Mouse (Mus musculus): ENCODE measurements around the gene Agtrap. TPM values are rescaled to one million over a fixed set of nuclear protein-coding genes. Genes with fewer than 3 reads are reported as not detected.

The Agtrap gene
- polyA plus RNA-seq, 1 experiment from 2014 or later: 2.6 TPM

DNA sequence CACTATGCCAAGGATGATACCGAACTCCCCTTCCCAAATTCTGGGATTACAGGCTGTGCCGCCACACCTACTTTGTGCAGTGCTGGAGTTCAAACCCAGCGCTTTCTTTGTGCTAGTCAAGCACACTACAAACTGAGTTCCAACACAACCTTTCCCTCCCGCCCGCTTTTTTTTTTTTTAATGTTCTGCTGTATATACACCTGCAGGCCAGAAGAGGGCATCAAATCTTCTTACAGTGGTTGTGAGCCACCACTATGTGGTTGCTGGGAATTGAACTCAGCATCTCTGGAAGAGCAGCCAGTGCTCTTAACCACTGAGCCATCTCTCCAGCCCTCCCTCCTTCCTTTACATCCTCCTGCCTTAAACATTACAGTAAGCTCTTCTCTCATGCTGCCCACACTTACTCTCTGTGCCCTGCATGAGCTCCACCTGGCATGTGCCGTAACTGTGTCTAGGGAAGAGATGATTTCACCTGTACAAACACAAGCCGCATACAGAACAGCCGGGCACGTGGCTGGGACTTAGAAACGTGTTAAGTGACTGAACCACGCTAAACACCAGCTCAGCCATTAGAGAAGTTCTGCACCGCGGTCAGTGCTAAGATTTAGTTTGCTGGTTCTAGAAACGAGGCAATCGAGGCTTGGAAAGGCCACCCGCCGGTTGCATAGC is 13.2 kb downstream of the Agtrap start:
- H3K9ac ChIP-seq (replicated peaks; ENCODE audit: low read depth, low read length): no peak overlapping the region
- WGBS: 50% methylated on average over 17 of the region's 17 CpGs

DNA sequence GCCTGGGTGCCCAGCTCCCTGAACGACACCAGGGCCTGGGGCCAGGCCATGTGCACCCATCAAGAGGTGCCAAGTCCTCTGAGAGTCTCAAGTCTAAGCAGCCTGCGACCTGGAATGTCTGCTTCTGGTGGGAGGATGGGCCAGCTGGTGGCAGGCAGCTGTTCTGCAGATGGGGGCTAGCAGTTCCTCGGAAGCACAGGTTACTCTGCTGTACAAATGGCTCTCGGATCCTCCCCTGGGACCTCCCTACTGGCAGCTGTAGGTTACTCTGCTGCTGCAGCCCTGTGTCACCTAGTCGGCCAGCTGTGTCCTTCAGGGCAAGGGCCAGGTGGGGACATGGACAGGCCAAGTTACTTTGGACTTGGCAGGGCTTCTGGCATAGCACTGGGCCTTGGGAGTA is 16.3 kb downstream of the Agtrap start:
- H3K4me1 ChIP-seq (ENCODE audit: control insufficient read depth, insufficient read depth, low read length): no peaks in the 10 kb centered on the region
- no peaks in the 10 kb centered on the region for H3K9me3 ChIP-seq (ENCODE audit: control insufficient read depth, low read length)
- H3K4me3 ChIP-seq (ENCODE audit: low read depth, low read length): no peak overlapping the region
- no peak; the same call in 1 of the 2 replicates for ATAC-seq (ENCODE audit: low read depth)
- 69% methylated on average over 5 of the region's 5 CpGs for WGBS
- H3K27ac ChIP-seq (ENCODE audit: low read depth, low read length): no peak overlapping the region
- no peaks in the 10 kb centered on the region for H3K36me3 ChIP-seq (ENCODE audit: control insufficient read depth, insufficient read depth, low read length)
- H3K27me3 ChIP-seq (ENCODE audit: control insufficient read depth, insufficient read depth, low read length): no peaks in the 10 kb centered on the region
- no peak overlapping the region for H3K4me2 ChIP-seq (ENCODE audit: low read depth, low read length)
- no peak overlapping the region for H3K9ac ChIP-seq (replicated peaks; ENCODE audit: low read depth, low read length)

More for the DNA sequence above, 13.2 kb downstream of the Agtrap start:
- no peak; the same call in 1 of the 2 replicates for ATAC-seq (ENCODE audit: low read depth)
- no peaks in the 10 kb centered on the region for H3K27me3 ChIP-seq (ENCODE audit: control insufficient read depth, insufficient read depth, low read length)
- H3K36me3 ChIP-seq (ENCODE audit: control insufficient read depth, insufficient read depth, low read length): no peaks in the 10 kb centered on the region
- peak overlapping the region; percentile 17 for H3K4me3 ChIP-seq (ENCODE audit: low read depth, low read length)
- H3K27ac ChIP-seq (ENCODE audit: low read depth, low read length): no peak overlapping the region
- H3K4me1 ChIP-seq (ENCODE audit: control insufficient read depth, insufficient read depth, low read length): no peaks in the 10 kb centered on the region
- H3K4me2 ChIP-seq (ENCODE audit: low read depth, low read length): peak overlapping the region; percentile 42
- no peaks in the 10 kb centered on the region for H3K9me3 ChIP-seq (ENCODE audit: control insufficient read depth, low read length)

DNA sequence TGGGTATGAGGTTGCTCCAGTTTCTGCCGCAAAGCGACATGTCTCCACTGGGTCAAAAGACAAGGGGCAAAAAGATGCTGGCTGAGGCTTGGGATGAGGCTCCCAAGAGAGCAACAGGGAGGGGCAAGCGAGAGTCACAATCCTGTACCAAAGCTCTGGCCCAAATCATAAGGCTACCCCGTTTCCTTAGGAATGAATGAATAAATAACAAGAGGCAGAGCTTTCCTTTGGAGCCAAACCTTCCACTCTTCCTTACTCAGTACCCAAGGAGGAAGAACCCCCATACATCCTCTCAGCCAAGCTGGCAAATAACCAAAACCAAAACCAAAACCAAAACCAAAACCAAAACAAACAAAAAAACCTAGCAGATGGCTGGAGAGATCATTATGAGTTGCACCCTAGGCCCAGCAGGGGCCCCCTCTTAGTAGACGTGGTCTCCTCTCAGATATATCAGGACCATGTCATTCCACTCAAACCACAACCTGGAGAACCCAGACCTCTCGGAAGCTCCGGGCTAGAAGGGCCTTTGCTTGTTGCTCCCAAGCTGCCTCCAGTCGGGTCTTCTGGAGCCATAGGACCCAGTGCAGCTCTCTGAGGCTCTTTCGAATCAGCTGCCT is 18.1 kb downstream of the Agtrap start:
- Histone ChIP-seq H3K9ac (replicated peaks; ENCODE audit: low read depth, low read length) (no peak overlapping the region), H3K9me3 (ENCODE audit: control insufficient read depth, low read length) (no peaks in the 10 kb centered on the region), H3K4me2 (ENCODE audit: low read depth, low read length) (no peak overlapping the region), H3K27me3 (ENCODE audit: control insufficient read depth, insufficient read depth, low read length) (no peaks in the 10 kb centered on the region), H3K4me1 (ENCODE audit: control insufficient read depth, insufficient read depth, low read length) (no peaks in the 10 kb centered on the region), H3K36me3 (ENCODE audit: control insufficient read depth, insufficient read depth, low read length) (no peaks in the 10 kb centered on the region), H3K27ac (ENCODE audit: low read depth, low read length) (no peak overlapping the region), H3K4me3 (ENCODE audit: low read depth, low read length) (no peak overlapping the region)
- 87% methylated on average over 9 of the region's 9 CpGs for WGBS
- no peak for ATAC-seq (ENCODE audit: low read depth)

- Histone ChIP-seq H3K27ac (ENCODE audit: low read depth, low read length) (no peak overlapping the region), H3K4me3 (ENCODE audit: low read depth, low read length) (no peak overlapping the region), H3K9me3 (ENCODE audit: control insufficient read depth, low read length) (no peaks in the 10 kb centered on the region), H3K4me1 (ENCODE audit: control insufficient read depth, insufficient read depth, low read length) (no peaks in the 10 kb centered on the region), H3K9ac (replicated peaks; ENCODE audit: low read depth, low read length) (no peak overlapping the region), H3K4me2 (ENCODE audit: low read depth, low read length) (no peak overlapping the region), H3K36me3 (ENCODE audit: control insufficient read depth, insufficient read depth, low read length) (no peaks in the 10 kb centered on the region), H3K27me3 (ENCODE audit: control insufficient read depth, insufficient read depth, low read length) (no peaks in the 10 kb centered on the region)
- whole genome bisulfite sequencing: 87% methylated on average over 8 of the region's 8 CpGs
- ATAC-seq (ENCODE audit: low read depth): no peak
Observed at GRCm38 (mm10) chr4:148067346-148067745, 20.5 kb downstream of the Agtrap start.

GRCm38 (mm10) chr4:148066401-148066744 is 21.5 kb downstream of the Agtrap start:
- no peak for ATAC-seq (ENCODE audit: low read depth)
- H3K4me3 ChIP-seq (ENCODE audit: low read depth, low read length): no peak overlapping the region
- H3K27ac ChIP-seq (ENCODE audit: low read depth, low read length): no peak overlapping the region
- WGBS: 59% methylated on average over 9 of the region's 9 CpGs
- no peaks in the 10 kb centered on the region for H3K4me1 ChIP-seq (ENCODE audit: control insufficient read depth, insufficient read depth, low read length)
- no peak overlapping the region for H3K4me2 ChIP-seq (ENCODE audit: low read depth, low read length)
- H3K36me3 ChIP-seq (ENCODE audit: control insufficient read depth, insufficient read depth, low read length): no peaks in the 10 kb centered on the region
- H3K9me3 ChIP-seq (ENCODE audit: control insufficient read depth, low read length): no peaks in the 10 kb centered on the region
- no peak overlapping the region for H3K9ac ChIP-seq (replicated peaks; ENCODE audit: low read depth, low read length)
- H3K27me3 ChIP-seq (ENCODE audit: control insufficient read depth, insufficient read depth, low read length): no peaks in the 10 kb centered on the region

DNA sequence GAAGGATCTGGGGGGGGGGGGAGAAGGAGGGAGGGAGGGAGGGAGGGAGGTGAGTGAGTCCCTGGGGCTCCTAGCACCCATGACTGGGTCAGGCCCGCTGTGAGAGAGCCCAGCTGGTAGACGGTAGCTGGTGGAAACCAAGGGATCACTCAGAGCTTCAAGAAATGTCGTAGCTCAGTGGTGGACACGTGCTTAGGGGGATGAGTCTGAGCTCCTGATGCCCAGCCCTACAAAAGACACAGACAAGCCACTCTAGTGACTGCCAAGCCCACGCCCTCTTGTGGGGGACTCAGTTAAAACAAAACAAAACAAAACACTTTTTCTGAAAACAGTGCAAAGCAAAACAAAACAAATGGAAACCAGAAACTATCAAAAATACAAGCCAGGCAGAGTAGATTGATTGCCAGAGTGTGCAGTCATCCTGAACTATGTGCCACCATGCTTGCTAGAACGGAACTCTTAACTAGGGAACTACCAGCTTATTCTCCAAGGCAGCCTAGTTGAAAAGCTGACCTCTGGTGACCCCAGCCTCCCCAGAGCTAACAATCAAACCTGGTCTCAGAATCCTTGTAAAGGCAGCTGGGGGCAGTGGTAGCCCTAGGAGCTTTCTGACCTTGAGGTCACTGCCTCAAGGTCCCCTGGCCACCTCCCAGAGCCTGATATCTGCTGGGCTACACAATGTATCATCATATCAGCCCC is 22.0 kb downstream of the Agtrap start:
- Histone ChIP-seq H3K36me3 (ENCODE audit: control insufficient read depth, insufficient read depth, low read length) (no peaks in the 10 kb centered on the region), H3K4me3 (ENCODE audit: low read depth, low read length) (no peak overlapping the region), H3K27me3 (ENCODE audit: control insufficient read depth, insufficient read depth, low read length) (no peaks in the 10 kb centered on the region), H3K4me2 (ENCODE audit: low read depth, low read length) (no peak overlapping the region), H3K9ac (replicated peaks; ENCODE audit: low read depth, low read length) (no peak overlapping the region), H3K4me1 (ENCODE audit: control insufficient read depth, insufficient read depth, low read length) (no peaks in the 10 kb centered on the region), H3K9me3 (ENCODE audit: control insufficient read depth, low read length) (no peaks in the 10 kb centered on the region), H3K27ac (ENCODE audit: low read depth, low read length) (no peak overlapping the region)
- 34% methylated on average over 6 of the region's 6 CpGs for WGBS
- no peak; the same call in 1 of the 2 replicates for ATAC-seq (ENCODE audit: low read depth)

DNA sequence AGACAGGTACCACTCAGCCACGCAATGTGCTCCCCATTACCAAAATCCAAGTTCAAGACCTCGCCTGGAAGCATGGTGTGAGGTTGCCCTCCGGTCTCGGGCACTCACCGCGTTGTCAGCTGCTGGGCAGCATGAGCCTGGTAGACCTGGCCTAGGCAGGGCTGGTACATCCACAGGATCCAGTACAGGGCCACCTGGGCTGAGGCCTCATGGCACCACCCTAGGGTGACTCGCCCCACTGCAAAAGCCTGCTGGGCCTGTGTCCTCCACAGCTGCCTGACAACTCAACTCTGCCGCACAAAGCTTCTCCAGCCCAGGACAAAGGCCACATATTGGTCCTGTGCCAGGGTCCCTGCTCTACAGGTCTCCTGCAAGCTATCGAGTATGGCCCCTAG is 26.7 kb downstream of the Agtrap start:
- Histone ChIP-seq H3K36me3 (ENCODE audit: control insufficient read depth, insufficient read depth, low read length) (peaks cover 22% of the 10 kb centered on the region), H3K4me2 (ENCODE audit: low read depth, low read length) (no peak overlapping the region), H3K27me3 (ENCODE audit: control insufficient read depth, insufficient read depth, low read length) (no peaks in the 10 kb centered on the region), H3K4me1 (ENCODE audit: control insufficient read depth, insufficient read depth, low read length) (no peaks in the 10 kb centered on the region), H3K9ac (replicated peaks; ENCODE audit: low read depth, low read length) (no peak overlapping the region), H3K4me3 (ENCODE audit: low read depth, low read length) (no peak overlapping the region), H3K27ac (ENCODE audit: low read depth, low read length) (no peak overlapping the region), H3K9me3 (ENCODE audit: control insufficient read depth, low read length) (no peaks in the 10 kb centered on the region)
- no peak for ATAC-seq (ENCODE audit: low read depth)
- WGBS: 93% methylated on average over 9 of the region's 9 CpGs

DNA sequence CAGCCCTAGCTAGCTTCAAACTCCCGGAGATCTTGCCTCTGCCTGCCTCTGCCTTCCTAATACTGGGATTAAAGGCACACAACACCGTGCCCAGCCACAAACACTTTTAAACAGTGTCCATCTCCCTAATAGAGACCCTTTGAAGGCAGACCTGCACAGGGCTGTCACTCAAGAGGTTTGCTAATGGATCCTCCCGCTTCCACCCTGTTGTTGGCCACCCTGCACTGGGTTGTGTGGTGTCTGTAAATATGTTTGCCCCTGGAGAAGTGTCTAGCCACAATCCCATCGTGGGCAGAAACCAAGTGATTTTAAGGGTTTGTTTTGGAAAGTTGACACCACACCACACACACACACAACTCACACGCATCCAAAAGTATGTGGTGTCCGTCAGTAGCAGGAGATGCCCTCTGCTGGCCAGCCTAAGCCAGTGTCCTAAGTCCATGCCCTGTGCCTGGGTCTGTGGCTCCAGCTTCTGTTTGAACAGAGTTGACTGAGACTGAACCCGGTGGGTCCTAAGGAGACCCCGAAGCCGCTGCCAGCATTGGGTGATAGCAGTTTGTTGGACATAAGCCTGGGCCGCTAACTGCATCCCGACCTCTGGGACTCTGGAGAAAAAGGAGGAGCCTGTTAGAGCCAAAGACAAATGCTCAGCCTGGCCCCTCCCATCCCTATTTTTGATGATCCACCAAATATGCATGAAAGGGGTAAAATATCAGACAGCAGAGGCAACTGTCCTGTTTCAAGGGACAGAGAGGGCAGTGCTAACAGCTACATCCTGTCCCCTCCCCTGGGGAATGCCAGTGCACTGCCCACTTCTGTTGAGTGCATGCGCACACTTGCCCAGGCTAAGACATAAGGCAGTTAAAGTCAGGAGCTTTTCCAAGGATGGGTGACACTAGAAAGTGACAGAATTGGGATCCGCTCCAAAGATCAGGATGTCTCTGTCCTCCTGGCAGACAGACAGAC is 27.4 kb downstream of the Agtrap start:
- 0 out of 2 replicates have a peak, but pooled peaks have one; percentile 18 for ATAC-seq (ENCODE audit: low read depth)

More for the DNA sequence above, 27.4 kb downstream of the Agtrap start:
- 56% methylated on average over 13 of the region's 13 CpGs for WGBS
- Histone ChIP-seq H3K4me1 (ENCODE audit: control insufficient read depth, insufficient read depth, low read length) (no peaks in the 10 kb centered on the region), H3K27me3 (ENCODE audit: control insufficient read depth, insufficient read depth, low read length) (no peaks in the 10 kb centered on the region), H3K4me2 (ENCODE audit: low read depth, low read length) (no peak overlapping the region), H3K27ac (ENCODE audit: low read depth, low read length) (no peak overlapping the region), H3K9ac (replicated peaks; ENCODE audit: low read depth, low read length) (no peak overlapping the region), H3K9me3 (ENCODE audit: control insufficient read depth, low read length) (no peaks in the 10 kb centered on the region), H3K36me3 (ENCODE audit: control insufficient read depth, insufficient read depth, low read length) (peaks cover 29% of the 10 kb centered on the region), H3K4me3 (ENCODE audit: low read depth, low read length) (no peak overlapping the region)
